Mouse (Mus musculus) adrenal gland, postnatal 25 days (tissue): ENCODE measurements around the gene Eif4enif1. TPM values are rescaled to one million over a fixed set of nuclear protein-coding genes. Genes with fewer than 3 reads are reported as not detected.
A peak's percentile ranks its signal among the peaks of the same experiment; 100 is the strongest.
"Not testable (repeated sequence)": the region's sequence is repeated elsewhere in the genome, so short reads cannot be mapped to it uniquely, and the experiment has no call there.

Experiments
- DNase-seq: peaks from one replicate; pipeline ENCODE4 v3.0.0; 2021; ENCODE audit warnings: mixed read lengths
- long read RNA-seq: library from polyadenylated mRNA; stranded (forward); transcript quantifications from one replicate; pipeline ENCODE4 v2.0.0, GENCODE M21; 2021
- total RNA-seq: library from RNA; stranded (reverse); gene quantifications from 2 replicates; pipeline ENCODE4 v1.2.3, GENCODE M21; 2021

The Eif4enif1 gene
- 60.1 and 67.3 TPM in 2 replicates for total RNA-seq
- long read RNA-seq, partial matches to known transcripts: 4 of 11 reads
- long read RNA-seq, other reads (novel, unspliced or antisense): 6 of 11 reads

DNA sequence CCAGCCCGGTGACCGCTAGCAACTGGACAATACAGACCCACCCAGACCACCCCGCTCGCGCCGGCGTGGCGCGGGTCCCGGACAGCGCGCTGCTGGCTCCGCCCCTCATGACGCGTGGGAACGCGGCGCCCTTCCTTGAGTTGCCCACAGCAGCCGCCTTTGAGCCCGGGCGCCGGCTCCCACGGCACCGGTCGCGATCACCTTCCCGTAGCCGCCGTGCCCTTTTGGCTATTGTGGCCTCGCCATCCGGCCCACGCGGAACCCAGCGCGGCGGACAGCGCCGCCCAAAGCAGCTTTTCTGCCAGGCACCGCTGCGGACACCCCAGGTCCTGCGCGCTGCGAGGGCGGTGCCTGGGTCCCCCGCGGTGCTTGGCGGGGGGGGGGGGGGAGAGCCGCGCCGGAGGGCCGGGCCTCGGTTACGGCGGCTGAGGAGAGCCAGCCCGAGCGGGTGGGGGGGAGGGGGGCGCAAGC, at the start of gene Eif4enif1:
Gene Eif4enif1, plus strand, starts transcription at position 162 of the 471 bp plus-strand sequence.
- DNase-seq: peak; percentile 88

GRCm38 (mm10) chr11:3153666-3154397, 48.4 kb upstream of the Eif4enif1 start:
- DNase-seq: peak; percentile 39

- DNase-seq: not testable (repeated sequence)
Measured at GRCm38 (mm10) chr11:3156991-3157390, 45.2 kb upstream of the Eif4enif1 start.

GRCm38 (mm10) chr11:3157996-3158395, 44.2 kb upstream of the Eif4enif1 start:
- DNase-seq: not testable (repeated sequence)

DNA sequence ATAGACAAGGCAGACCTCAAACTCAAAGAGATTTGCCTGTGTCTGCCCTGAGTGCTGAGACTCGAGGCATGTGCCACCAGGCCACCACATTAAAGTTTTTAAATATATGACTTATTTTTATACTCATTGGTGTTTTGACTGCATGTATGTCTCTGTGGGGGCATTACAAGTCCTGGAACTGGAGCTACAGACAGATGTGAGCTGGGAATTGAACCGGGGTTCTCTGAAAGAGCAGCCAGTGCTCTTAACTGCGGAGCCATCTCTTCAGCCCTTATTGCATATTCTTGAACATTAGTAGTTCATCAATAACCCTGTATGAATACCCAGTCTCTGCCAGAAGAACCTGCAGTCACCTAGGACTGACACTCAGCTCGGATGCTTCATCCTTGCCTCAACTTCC, 43.4 kb upstream of the Eif4enif1 start:
- not testable (repeated sequence) for DNase-seq

GRCm38 (mm10) chr11:3161370-3161769, 40.8 kb upstream of the Eif4enif1 start:
- peak; percentile 16 for DNase-seq

DNA sequence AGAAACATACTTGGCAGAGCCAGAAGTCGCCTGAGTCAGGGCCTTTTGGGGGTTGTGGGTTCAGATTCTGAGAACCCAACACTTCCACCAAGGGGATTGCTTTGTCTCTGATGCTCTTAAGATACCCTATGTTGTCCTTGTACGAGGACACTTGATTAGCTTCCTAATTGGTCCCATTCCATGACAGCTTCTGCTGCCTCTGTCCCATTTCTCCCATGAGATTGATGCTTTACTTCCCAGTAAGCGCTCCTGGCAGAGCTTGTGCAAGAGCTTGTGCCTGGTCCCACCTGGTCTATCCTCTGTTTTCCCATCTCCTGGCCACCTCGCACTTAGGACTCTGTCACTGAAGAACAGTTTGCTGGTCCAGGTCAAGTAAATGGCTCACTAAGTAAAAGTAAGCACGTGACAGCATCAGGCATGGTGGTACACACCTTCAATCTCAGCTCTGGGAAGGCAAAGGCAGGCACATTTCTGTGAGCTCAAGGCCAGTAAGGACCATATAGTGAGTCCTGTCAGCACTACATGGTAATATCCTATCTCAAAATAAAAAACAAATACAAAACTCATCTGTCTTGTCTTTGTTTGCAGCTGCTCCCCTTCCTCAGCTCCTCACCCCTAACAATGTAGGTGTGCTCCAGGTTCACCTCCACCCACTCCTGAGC, 39.8 kb upstream of the Eif4enif1 start:
- peak; percentile 44 for DNase-seq

- not testable (repeated sequence) for DNase-seq
Measured at GRCm38 (mm10) chr11:3163122-3163521, 39.1 kb upstream of the Eif4enif1 start.

DNA sequence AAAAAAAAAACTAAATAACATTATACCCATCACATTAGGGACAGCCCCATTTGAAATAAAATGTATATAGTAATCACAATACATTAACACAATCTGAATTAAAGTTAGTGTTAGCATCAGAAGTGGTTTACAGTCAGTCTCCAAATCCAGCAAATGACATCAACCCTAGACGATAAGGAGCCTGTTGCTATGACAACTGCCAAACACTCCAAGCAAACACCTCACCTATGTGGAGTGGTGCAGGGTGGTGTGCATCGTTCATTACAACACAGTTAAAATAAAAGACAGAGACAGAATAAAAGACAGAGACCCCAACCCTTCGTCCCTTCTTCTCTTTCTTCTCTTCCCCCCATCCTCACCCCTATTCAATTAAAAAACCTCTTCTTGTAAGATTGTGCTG, 38.5 kb upstream of the Eif4enif1 start:
- DNase-seq: not testable (repeated sequence)

DNA sequence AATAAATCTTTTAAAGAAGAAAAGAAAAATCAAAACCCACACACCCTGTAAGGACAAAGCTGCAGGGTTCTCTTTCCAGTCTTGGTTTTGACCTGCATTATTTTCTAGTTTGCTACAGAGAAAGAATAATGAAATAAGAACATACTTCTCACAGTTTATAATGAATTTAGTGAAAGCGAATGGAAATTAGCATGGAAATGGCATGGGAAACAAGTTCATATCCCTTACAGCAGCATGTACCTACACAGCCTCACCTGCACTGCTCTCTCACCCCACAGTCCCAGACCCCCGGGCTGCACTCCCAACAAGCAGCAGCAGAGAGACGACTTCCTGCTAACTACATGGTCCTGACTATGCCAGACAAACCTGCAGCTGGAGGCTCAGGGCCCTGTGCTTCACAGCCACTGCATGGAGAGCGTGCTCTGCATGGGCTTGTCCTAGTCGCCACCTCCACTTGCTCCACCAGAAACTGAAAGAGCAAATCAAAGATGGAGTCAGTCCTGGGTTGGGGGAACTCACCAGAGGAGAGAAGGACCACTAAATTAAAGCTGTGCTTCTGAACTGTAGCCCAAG, 36.9 kb upstream of the Eif4enif1 start:
- DNase-seq: not testable (repeated sequence)

- DNase-seq: not testable (repeated sequence)
Measured at GRCm38 (mm10) chr11:3166321-3166720, 35.9 kb upstream of the Eif4enif1 start.

DNA sequence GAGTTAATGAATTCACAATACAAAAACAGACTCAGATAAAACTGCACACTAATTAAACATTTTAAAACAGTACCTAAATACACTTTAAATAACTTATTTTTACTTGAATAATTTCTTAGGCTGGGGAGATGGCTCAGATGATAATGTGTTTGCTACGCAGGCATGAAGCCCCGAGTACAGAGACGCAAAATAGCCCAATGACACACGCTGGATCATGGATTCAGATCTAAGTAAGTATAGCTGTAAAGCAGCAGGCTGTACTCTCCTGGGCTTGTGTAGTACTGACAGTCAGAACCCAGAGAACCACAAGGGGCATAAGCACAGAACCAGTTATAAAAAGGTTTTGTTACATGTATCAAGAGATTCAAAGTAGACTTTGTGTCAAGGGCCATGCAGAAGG, 35.1 kb upstream of the Eif4enif1 start:
- DNase-seq: not testable (repeated sequence)

DNA sequence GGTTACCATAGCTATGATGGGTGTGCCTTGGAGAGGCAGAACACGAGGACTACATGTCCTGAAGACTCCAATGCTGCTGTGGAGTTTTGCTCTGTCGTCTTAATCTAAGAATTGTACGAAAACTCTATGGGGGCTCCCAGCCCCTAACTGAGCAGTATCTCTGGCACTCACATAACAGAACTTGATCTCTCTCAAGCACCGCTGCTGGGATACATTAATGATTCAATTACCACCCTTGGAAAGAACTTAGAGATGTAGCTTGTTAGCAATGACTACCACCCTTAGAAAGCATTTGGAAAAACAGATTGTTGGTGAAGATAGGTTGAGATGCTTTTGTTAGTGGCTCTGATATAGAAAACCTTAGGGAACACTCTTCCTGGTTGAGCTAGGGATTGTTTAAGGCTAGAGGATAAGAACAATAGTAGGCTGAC, 34.6 kb upstream of the Eif4enif1 start:
- peak; percentile 13 for DNase-seq

DNA sequence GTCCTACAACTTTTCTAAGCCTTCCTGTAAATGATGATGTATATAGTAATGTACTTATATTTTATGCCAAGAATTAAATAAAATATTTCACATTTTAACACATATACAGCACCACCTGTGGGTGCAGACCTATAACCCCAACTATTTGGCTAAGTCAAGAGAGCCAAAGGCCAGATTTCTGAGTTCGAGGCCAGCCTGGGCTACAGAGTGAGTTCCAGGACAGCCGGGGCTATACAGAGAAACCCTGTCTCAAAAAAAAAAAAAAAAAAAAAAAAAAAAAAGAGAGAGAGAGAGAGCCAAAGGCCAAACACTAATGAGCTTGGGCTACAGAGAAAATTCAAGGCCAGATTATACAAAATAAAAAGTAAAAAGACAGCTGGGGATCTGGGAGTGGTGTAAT, 33.1 kb upstream of the Eif4enif1 start:
- DNase-seq: peak; percentile 22

DNA sequence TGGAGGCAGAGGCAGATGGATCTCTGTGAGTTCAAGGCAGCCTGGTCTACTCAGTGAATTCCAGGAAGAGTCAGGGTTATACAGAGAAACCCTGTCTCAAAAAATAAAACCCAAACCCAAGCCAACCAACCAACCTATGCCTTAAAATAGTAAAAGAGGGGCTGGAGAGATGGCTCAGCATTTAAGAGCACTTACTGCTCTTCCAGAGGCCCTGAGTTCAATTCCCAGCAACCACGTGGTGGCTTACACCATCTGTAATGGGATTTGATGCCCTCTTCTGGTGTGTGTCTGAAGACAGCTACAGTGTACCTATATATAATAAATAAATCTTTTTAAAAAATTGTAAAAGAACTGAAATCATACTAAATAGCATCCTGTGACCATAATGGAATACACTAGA, 30.3 kb upstream of the Eif4enif1 start:
- DNase-seq: peak; percentile 43

DNA sequence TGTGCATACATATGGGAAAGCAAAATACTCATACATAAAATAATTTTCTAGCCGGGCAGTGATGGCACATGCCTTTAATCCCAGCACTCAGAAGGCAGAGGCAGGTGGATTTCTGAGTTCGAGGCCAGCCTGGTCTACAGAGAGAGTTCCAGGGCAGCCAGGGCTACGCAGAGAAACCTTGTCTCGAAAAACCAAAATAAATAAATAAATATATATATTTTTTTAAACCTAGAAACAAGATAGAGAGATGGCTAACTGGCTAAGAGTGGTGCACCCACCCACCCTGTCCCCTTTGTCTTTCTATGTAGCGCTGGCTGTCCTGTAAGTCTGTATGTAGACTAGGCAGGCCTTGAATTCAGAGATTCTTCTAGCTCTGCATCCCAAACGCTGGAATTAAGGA, 29.7 kb upstream of the Eif4enif1 start:
- not testable (repeated sequence) for DNase-seq

- peak; percentile 64 for DNase-seq
Measured at GRCm38 (mm10) chr11:3173425-3174318, 28.5 kb upstream of the Eif4enif1 start.

DNA sequence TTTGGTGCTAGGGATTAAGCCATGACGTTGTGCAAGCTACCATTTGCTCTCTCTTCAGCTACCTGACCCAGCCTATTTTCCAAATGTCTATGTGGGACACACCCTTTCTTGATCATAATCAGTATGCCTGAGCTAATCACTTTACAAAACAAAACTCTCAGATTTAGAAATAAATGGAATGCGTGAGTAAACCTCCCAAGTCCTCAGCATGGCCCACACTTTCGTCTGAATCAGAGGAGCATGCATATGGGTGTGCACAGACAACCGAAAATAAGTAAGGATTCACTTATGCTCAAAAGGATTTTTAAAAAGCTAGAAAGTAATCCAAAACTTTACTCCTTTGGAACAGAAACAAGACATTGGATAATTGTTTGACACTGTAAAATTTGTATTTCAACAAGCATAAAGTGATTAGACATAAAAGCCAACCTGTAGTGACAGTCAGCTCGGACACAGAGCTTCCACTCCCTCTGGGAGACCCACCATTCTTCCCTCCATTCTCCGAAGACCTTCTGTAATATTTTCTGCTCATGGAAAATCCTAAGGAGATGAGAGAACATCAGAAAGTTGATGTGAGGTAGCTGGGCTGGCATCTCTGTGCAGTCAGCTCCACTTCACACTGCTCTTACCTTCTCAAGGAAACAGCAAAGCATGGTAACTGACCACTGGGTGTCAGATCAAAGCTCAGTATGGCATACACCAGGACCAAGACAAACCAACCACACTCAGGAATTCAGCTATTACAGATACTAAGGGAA, 23.0 kb upstream of the Eif4enif1 start:
- peak; percentile 45 for DNase-seq

DNA sequence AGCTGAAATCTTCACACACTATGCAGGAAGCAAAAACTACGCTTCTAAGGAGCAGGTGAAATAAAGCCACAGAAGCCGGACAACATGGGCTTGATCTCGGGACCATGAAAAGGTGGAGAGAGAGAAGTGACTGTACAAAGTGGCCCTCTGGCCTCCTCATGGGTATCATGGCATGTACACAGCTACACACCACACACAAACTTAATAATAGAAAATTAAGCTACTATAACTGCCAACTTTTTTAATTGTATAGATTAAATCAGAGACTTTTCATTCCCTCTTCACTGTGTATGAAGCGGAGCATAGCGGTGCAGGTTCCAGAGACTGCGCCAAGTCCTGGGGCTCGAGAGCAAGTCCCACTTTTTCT, 22.5 kb upstream of the Eif4enif1 start:
- DNase-seq: not testable (repeated sequence)

DNA sequence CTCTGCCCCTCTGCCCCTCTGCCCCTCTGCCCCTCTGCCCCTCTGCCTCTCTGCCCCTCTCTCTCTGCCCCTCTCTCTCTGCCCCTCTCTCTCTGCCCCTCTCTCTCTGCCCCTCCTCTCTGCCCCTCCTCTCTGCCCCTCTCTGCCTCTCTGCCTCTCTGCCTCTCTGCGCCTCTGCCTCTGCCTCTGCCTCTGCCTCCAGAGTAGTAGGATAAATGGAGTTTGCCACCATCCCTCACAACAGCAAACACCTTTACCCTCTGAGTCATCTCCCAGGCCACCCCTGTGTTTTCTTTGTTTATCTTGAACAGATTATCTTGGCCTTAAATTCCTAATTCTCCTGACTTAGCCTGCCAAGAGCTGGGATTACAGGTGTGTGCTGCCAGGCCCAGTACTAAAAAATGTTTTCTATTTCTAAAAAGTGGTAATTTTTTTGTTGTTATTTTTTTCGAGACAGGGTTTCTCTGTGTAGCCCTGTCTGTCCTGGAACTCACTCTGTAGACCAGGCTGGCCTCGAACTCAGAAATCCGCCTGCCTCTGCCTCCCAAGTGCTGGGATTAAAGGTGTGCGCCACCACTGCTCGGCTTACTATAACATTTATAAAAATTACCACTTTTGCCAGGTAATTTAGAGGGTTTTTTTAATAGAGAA, 21.6 kb upstream of the Eif4enif1 start:
- DNase-seq: not testable (repeated sequence)

- peak; percentile 59 for DNase-seq
Measured at GRCm38 (mm10) chr11:3181250-3181649, 20.9 kb upstream of the Eif4enif1 start.
